Mouse (Mus musculus): Measurements from ENCODE around the gene Hemgn.

- TF ChIP-seq CTCF (IDR thresholded peaks at IDR 0.05; ENCODE audit: insufficient read depth, low read depth, low read length) (no peak), POLR2A (IDR thresholded peaks at IDR 0.05; ENCODE audit: insufficient read depth, low read depth, low read length) (no peak)
Observed at GRCm38 (mm10) chr4:46406966-46407703, 6.2 kb downstream of the Hemgn start.
